Mouse (Mus musculus) embryonic facial prominence, embryonic 14.5 days (tissue): ENCODE data around the gene Swsap1. TPM values are rescaled to one million over a fixed set of nuclear protein-coding genes. Genes with fewer than 3 reads are reported as not detected.
A peak's percentile ranks its signal among the peaks of the same experiment; 100 is the strongest.

Experiments used
- ATAC-seq: fragments of 200-750 bp; cut with Nextera tagmentation; 2 replicates; pipeline ENCODE4 v1.8.0; 2017; ENCODE audit warnings: low read depth, moderate number of reproducible peaks, moderate TSS enrichment
- DNase-seq: peaks from one replicate; pipeline ENCODE4 v3.0.0-alpha.2; 2015; ENCODE audit warnings: low spot score
- H3K27ac ChIP-seq: fragments of 300-500 bp; sonication (generic); replicated peaks from 2 replicates; pipeline ENCODE4 v1.5.1; 2014; ENCODE audit warnings: low read depth, mild to moderate bottlenecking, low read length, moderate library complexity
- H3K27me3 ChIP-seq: fragments of 300-500 bp; sonication (generic); replicated peaks from 2 replicates; pipeline ENCODE4 v1.6.1; 2014; ENCODE audit warnings: low read length; ENCODE audit not compliant: control insufficient read depth, insufficient read depth
- H3K36me3 ChIP-seq: fragments of 300-500 bp; sonication (generic); 2 replicates; pipeline ENCODE4 v1.6.1; 2014; ENCODE audit warnings: low read length, mixed read lengths; ENCODE audit not compliant: control insufficient read depth, insufficient read depth
- H3K4me1 ChIP-seq: fragments of 300-500 bp; sonication (generic); 2 replicates; pipeline ENCODE4 v1.6.1; 2014; ENCODE audit warnings: antibody characterized with exemption, low read length; ENCODE audit not compliant: control insufficient read depth, insufficient read depth
- H3K4me2 ChIP-seq: fragments of 300-500 bp; sonication (generic); 2 replicates; pipeline ENCODE4 v1.6.1; 2014; ENCODE audit warnings: low read depth, mild to moderate bottlenecking, low read length, moderate library complexity, mixed read lengths
- H3K4me3 ChIP-seq: fragments of 300-500 bp; sonication (generic); 2 replicates; pipeline ENCODE4 v1.5.1; 2014; ENCODE audit warnings: low read depth, mild to moderate bottlenecking, low read length
- H3K9ac ChIP-seq: fragments of 300-500 bp; sonication (generic); 2 replicates; pipeline ENCODE4 v1.6.1; 2014; ENCODE audit warnings: low read depth, mild to moderate bottlenecking, low read length, moderate library complexity, mixed read lengths
- H3K9me3 ChIP-seq: fragments of 300-500 bp; sonication (generic); 2 replicates; pipeline ENCODE4 v1.6.1; 2016; ENCODE audit warnings: low read length; ENCODE audit not compliant: control insufficient read depth
- WGBS: fragments of 180-500 bp; shearing (Covaris S2); extraction: QIAGEN DNeasy Blood & Tissue Kit; methylation state at CpG from one replicate; pipeline ENCODE4 v1.1.7; 2014; 5-methylcytosine and 5-hydroxymethylcytosine counted together
- polyA plus RNA-seq: library from polyadenylated mRNA; unstranded; fragments of >200 nt; fragmentation: Nextera tagmentation; extraction: Ambion mirVana; gene quantifications from 2 replicates; pipeline ENCODE4 v1.2.1, GENCODE M21; 2014

Gene Swsap1
- 9.5 and 10.1 TPM in 2 replicates for polyA plus RNA-seq

- Histone ChIP-seq H3K9ac (peak within 1 kb of the TSS; percentile 72), H3K9me3 (no peaks in the 10 kb centered on the region), H3K27ac (peak within 1 kb of the TSS; percentile 87), H3K36me3 (no peaks in the 10 kb centered on the region), H3K27me3 (peaks cover 15% of the 10 kb centered on the region), H3K4me2 (peak within 1 kb of the TSS; percentile 63), H3K4me3 (peak within 1 kb of the TSS; percentile 61), H3K4me1 (peaks cover 5% of the 10 kb centered on the region; the same call in 1 of the 2 replicates)
- DNase-seq (peak; percentile 98), ATAC-seq (peak; percentile 98)
- under 1% methylated on average over 42 of the region's 54 CpGs for WGBS
These were observed at the start of gene Swsap1 for GRCm38 (mm10) chr9:21955570-21956281. Gene Swsap1, plus strand, starts transcription at chr9:21955755.

- Histone ChIP-seq H3K27me3 (no peaks in the 10 kb centered on the region), H3K4me1 (no peaks in the 10 kb centered on the region), H3K9ac (no peak overlapping the region), H3K9me3 (no peaks in the 10 kb centered on the region), H3K36me3 (no peaks in the 10 kb centered on the region), H3K4me2 (no peak overlapping the region), H3K27ac (no peak overlapping the region), H3K4me3 (no peak overlapping the region)
- DNase-seq (no peak), ATAC-seq (no peak)
- WGBS, result 70% methylated on average over 11 of the region's 11 CpGs
These were observed 47.3 kb upstream of the Swsap1 start for GRCm38 (mm10) chr9:21908216-21908615.

GRCm38 (mm10) chr9:21909474-21910223 lies 45.9 kb upstream of the Swsap1 start:
- ATAC-seq (no peak), DNase-seq (no peak)
- Histone ChIP-seq H3K27ac (no peak overlapping the region), H3K27me3 (no peaks in the 10 kb centered on the region), H3K9me3 (no peaks in the 10 kb centered on the region), H3K4me2 (no peak overlapping the region), H3K36me3 (no peaks in the 10 kb centered on the region), H3K4me3 (no peak overlapping the region), H3K4me1 (no peaks in the 10 kb centered on the region), H3K9ac (no peak overlapping the region)
- 73% methylated on average over 10 of the region's 10 CpGs for WGBS

- no peaks in the 10 kb centered on the region for H3K9me3 ChIP-seq
- H3K4me2 ChIP-seq, result peak overlapping the region; percentile 86
- H3K27me3 ChIP-seq, result peaks cover 9% of the 10 kb centered on the region
- no peak overlapping the region for H3K27ac ChIP-seq
- H3K4me3 ChIP-seq, result peak overlapping the region; percentile 60
- H3K9ac ChIP-seq, result no peak overlapping the region; the same call in 1 of the 2 replicates
- no peaks in the 10 kb centered on the region for H3K4me1 ChIP-seq
- DNase-seq, result no peak
- no peak for ATAC-seq
- WGBS, result 63% methylated on average over 3 of the region's 3 CpGs
- no peaks in the 10 kb centered on the region for H3K36me3 ChIP-seq
These were observed 38.6 kb upstream of the Swsap1 start for GRCm38 (mm10) chr9:21916851-21917492.

GRCm38 (mm10) chr9:21917493-21918034 lies 38.0 kb upstream of the Swsap1 start:
- DNase-seq, result peak; percentile 28
- Histone ChIP-seq H3K4me1 (no peaks in the 10 kb centered on the region), H3K4me3 (peak overlapping the region; percentile 60), H3K27me3 (peaks cover 9% of the 10 kb centered on the region), H3K9ac (peak overlapping the region; percentile 62), H3K36me3 (no peaks in the 10 kb centered on the region), H3K9me3 (no peaks in the 10 kb centered on the region), H3K27ac (no peak overlapping the region), H3K4me2 (peak overlapping the region; percentile 86)
- WGBS, result 3% methylated on average over 23 of the region's 35 CpGs
- ATAC-seq, result peak; percentile 60

GRCm38 (mm10) chr9:21918035-21918592 lies 37.4 kb upstream of the Swsap1 start, which contains the start of gene Rab3d:
Gene Rab3d, minus strand, starts transcription at chr9:21918192.
- WGBS, result 0% methylated on average over 20 of the region's 36 CpGs
- H3K4me2 ChIP-seq, result peak within 1 kb of the TSS; percentile 86
- H3K4me1 ChIP-seq, result no peaks in the 10 kb centered on the region
- ATAC-seq (peak; percentile 97), DNase-seq (peak; percentile 98)
- H3K27ac ChIP-seq, result no peak within 1 kb of the TSS
- peaks cover 9% of the 10 kb centered on the region for H3K27me3 ChIP-seq
- peak within 1 kb of the TSS; percentile 60 for H3K4me3 ChIP-seq
- H3K9me3 ChIP-seq, result no peaks in the 10 kb centered on the region
- no peaks in the 10 kb centered on the region for H3K36me3 ChIP-seq
- peak within 1 kb of the TSS; percentile 62 for H3K9ac ChIP-seq

GRCm38 (mm10) chr9:21918692-21919384 lies 36.7 kb upstream of the Swsap1 start:
- H3K4me1 ChIP-seq, result no peaks in the 10 kb centered on the region
- ATAC-seq, result no peak
- WGBS, result 23% methylated on average over 5 of the region's 5 CpGs
- no peak overlapping the region for H3K9ac ChIP-seq
- H3K4me2 ChIP-seq, result peak overlapping the region; percentile 86
- no peak overlapping the region for H3K27ac ChIP-seq
- peak overlapping the region; percentile 60 for H3K4me3 ChIP-seq
- no peaks in the 10 kb centered on the region for H3K9me3 ChIP-seq
- DNase-seq, result no peak
- no peaks in the 10 kb centered on the region for H3K36me3 ChIP-seq
- peaks cover 9% of the 10 kb centered on the region for H3K27me3 ChIP-seq
